Mouse (Mus musculus) thymus, adult 2 months (tissue): ENCODE results near the gene Lin28b. TPM values are rescaled to one million over a fixed set of nuclear protein-coding genes. Genes with fewer than 3 reads are reported as not detected.
A peak's percentile ranks its signal among the peaks of the same experiment; 100 is the strongest.

ENCODE experiments used
- DNase-seq: peaks from one replicate; pipeline ENCODE4 v3.0.0; 2021
- H3K27ac ChIP-seq: fragments of 200-500 bp; 2 replicates; pipeline ENCODE4 v1.5.1; 2012; ENCODE audit warnings: low read length, control low read depth; ENCODE audit not compliant: control insufficient read depth, insufficient read depth
- H3K27me3 ChIP-seq: fragments of 200-500 bp; 2 replicates; pipeline ENCODE4 v1.6.1; 2012; ENCODE audit warnings: mild to moderate bottlenecking, low read length, moderate library complexity, mixed read lengths; ENCODE audit not compliant: control insufficient read depth, insufficient read depth
- H3K36me3 ChIP-seq: fragments of 200-500 bp; 2 replicates; pipeline ENCODE4 v1.6.1; 2012; ENCODE audit warnings: mild to moderate bottlenecking, low read length, moderate library complexity; ENCODE audit not compliant: control insufficient read depth, insufficient read depth
- H3K4me1 ChIP-seq: fragments of 200-500 bp; replicated peaks from 2 replicates; pipeline ENCODE4 v1.6.1; 2012; ENCODE audit warnings: low read length; ENCODE audit not compliant: control insufficient read depth, insufficient read depth
- H3K4me3 ChIP-seq: fragments of 200-500 bp; 2 replicates; pipeline ENCODE4 v1.5.1; 2012; ENCODE audit warnings: mild to moderate bottlenecking, low read length, control low read depth, moderate library complexity; ENCODE audit not compliant: control insufficient read depth, insufficient read depth
- CTCF ChIP-seq: fragments of 200-500 bp; IDR thresholded peaks from 2 replicates; pipeline ENCODE4 v1.5.1; 2012; ENCODE audit warnings: mild to moderate bottlenecking, control low read depth, low read length, moderate library complexity, borderline replicate concordance; ENCODE audit not compliant: control insufficient read depth, poor library complexity, insufficient read depth; ENCODE audit errors: extremely low read depth
- POLR2A ChIP-seq: fragments of 200-500 bp; IDR thresholded peaks from 2 replicates; pipeline ENCODE4 v1.6.1; 2012; ENCODE audit warnings: mild to moderate bottlenecking, low read length, control low read depth, moderate library complexity; ENCODE audit not compliant: control insufficient read depth, poor library complexity, insufficient read depth; ENCODE audit errors: extremely low read depth
- WGBS: fragments of 180-500 bp; shearing (Covaris S2); methylation state at CpG from one replicate; pipeline ENCODE4 v1.1.7; 2018; 5-methylcytosine and 5-hydroxymethylcytosine counted together
- polyA plus RNA-seq: library from polyadenylated mRNA; depleted of rRNA; stranded (reverse); fragments of >200 nt; gene quantifications from 2 replicates; pipeline ENCODE4 v1.2.3, GENCODE M21; 2012

Lin28b gene
- polyA plus RNA-seq, 1 experiment: 0.03 TPM

DNA sequence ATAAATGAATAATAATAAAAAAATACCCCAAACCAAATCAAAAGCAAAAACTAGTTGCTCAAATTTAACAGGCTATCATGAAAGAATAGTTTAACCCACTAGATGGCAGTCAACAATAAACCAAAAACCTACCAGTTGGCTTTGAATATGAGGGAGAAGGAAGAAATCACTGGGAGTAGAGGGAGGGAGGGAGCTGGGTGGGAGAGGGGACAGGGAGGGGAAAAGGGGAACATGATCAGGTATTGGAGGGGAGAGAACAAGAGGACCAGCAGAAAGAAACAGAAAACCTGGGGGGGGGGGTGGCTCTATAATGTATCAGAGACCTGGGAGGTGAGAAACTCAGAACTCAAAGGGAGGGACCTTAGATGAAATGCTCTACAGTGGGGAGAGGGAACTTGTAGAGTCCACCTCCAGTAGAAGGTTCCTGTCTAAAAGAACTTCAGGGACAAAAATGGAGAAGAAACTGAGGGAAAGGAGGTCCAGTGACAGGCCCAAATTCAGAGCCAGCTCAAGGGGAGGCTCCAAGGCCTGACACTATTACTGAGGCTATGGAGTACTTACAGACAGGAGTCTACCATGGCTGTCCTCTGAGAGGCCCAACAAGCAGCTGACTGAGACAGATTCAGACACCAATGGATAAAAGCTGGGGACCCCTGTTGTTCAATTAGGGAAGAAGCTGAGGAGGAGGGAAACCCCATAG is 104.1 kb downstream of the Lin28b start:
- TF ChIP-seq CTCF: no peak
- no peak for TF ChIP-seq POLR2A

GRCm38 (mm10) chr10:45378269-45378668 is 107.9 kb downstream of the Lin28b start:
- Histone ChIP-seq H3K4me1 (no peaks in the 10 kb centered on the region), H3K36me3 (no peaks in the 10 kb centered on the region), H3K4me3 (no peak overlapping the region), H3K27me3 (no peaks in the 10 kb centered on the region), H3K27ac (no peak overlapping the region)
- 94% methylated on average over 3 of the region's 3 CpGs for WGBS
- TF ChIP-seq CTCF (no peak), POLR2A (no peak)
- DNase-seq: no peak

More for the DNA sequence above, 104.1 kb downstream of the Lin28b start:
- H3K4me1 ChIP-seq: no peaks in the 10 kb centered on the region
- no peak overlapping the region for H3K27ac ChIP-seq
- no peak for DNase-seq
- H3K4me3 ChIP-seq: no peak overlapping the region
- no peaks in the 10 kb centered on the region for H3K27me3 ChIP-seq
- H3K36me3 ChIP-seq: no peaks in the 10 kb centered on the region

DNA sequence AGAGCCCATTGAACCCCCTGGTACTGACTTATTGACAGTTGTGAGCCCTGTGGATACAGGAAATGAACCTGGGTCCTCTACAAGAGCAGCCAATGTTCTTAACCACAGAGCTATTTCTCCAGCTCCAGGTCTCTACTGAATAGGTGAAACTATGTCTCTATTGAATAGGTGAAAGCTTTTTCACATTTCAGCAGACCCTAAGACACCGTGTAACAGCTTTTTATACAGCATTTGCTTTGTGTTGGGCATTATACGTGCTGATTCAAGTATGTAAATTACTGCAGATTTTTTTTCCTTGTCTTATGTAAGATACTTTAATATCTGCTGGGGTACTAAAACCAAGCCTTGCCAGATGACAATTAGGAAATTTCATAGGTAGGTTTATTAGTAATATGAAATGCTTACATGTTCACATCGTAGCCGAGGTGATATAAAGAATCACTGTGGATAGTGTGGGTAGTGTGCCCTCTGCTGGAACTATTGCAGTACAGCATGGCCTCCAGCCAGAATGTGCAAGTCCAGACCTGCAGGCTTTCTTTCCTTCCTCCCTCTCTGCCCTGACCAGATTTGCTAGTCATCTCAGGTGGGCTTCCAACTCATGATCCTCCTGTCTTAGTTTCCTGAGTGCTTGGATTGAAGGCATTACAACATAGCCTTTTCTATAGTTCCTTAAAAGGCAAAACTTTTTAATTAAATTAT is 113.1 kb downstream of the Lin28b start:
- DNase-seq: peak; percentile 47

GRCm38 (mm10) chr10:45370545-45370944 is 115.7 kb downstream of the Lin28b start:
- no peak for TF ChIP-seq POLR2A
- TF ChIP-seq CTCF: no peak
- H3K36me3 ChIP-seq: no peaks in the 10 kb centered on the region

More for the DNA sequence above, 113.1 kb downstream of the Lin28b start:
- H3K4me1 ChIP-seq: no peaks in the 10 kb centered on the region
- no peak for TF ChIP-seq POLR2A
- TF ChIP-seq CTCF: no peak
- no peaks in the 10 kb centered on the region for H3K36me3 ChIP-seq
- H3K27ac ChIP-seq: no peak overlapping the region
- no peak overlapping the region for H3K4me3 ChIP-seq
- 50% methylated on average over 4 of the region's 4 CpGs for WGBS
- H3K27me3 ChIP-seq: no peaks in the 10 kb centered on the region

DNA sequence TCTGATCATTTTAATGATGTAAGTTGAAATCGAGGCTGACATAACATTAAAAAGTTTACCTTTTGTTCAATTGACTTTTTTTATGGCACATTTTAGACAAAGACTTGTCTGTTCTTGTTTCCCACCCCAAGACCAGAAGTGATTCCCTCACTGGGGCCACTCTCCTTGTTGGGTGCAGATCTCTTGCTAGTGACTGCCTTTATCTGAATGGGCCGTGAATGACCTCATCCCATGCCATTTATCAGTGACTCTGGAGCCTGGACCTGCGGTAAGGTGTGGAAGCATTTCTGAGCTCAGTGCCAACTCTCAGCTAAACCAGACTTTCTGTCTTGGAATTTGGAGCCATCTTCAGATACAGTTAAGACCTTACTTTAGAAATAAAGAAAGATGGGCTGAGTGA is 116.6 kb downstream of the Lin28b start:
- 91% methylated on average over 3 of the region's 3 CpGs for WGBS
- no peaks in the 10 kb centered on the region for H3K36me3 ChIP-seq
- H3K27ac ChIP-seq: no peak overlapping the region
- H3K27me3 ChIP-seq: no peaks in the 10 kb centered on the region
- TF ChIP-seq POLR2A (no peak), CTCF (no peak)
- no peak overlapping the region for H3K4me3 ChIP-seq
- DNase-seq: no peak
- no peaks in the 10 kb centered on the region for H3K4me1 ChIP-seq

More at GRCm38 (mm10) chr10:45370545-45370944, 115.7 kb downstream of the Lin28b start:
- Histone ChIP-seq H3K27me3 (no peaks in the 10 kb centered on the region), H3K4me1 (no peaks in the 10 kb centered on the region), H3K4me3 (no peak overlapping the region), H3K27ac (no peak overlapping the region)
- DNase-seq: no peak
- 86% methylated on average over 2 of the region's 2 CpGs for WGBS

GRCm38 (mm10) chr10:45366987-45367705 is 119.0 kb downstream of the Lin28b start:
- DNase-seq: no peak
- WGBS: 90% methylated on average over 17 of the region's 17 CpGs
- no peaks in the 10 kb centered on the region for H3K4me1 ChIP-seq
- no peaks in the 10 kb centered on the region for H3K27me3 ChIP-seq
- TF ChIP-seq CTCF (no peak), POLR2A (no peak)
- H3K27ac ChIP-seq: no peak overlapping the region
- no peak overlapping the region for H3K4me3 ChIP-seq
- no peaks in the 10 kb centered on the region for H3K36me3 ChIP-seq
